Mouse (Mus musculus): ENCODE measurements at regions not wholly inside any gene's neighbourhood (a gene's known extent, or its start where the extent isn't known, plus 50 kb on each side); places are given as distances from the start of the nearest gene placed in this dataset.

DNA sequence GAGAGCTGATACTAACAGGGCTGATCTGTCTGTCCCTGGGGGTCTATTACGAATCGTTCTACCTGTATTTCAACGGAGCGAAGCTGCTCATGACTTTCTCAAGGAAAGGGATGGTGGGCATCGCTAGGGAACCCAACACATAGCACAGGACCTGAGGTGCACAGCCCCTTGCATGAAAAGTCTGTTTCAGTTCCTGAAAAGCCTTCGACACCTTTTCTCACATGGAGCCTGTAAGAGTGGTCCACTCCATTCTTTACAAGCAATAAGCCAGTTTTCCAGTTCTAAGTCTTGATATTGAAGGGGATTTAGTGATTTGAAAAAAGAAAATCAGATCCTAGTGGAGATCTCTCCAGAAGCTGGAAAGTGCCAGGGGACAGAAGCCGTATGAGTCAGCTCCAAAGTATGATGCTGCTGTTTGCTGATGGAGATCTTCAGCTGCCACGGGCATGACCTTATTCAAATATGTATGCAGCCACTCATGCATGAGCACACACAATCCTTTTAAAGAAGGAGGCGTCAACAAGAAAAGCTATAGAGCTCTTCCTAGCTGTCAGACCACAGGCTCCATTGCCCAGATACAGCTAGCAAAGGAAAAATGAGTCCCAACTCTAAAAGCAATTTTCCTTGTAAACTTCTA, 95.5 kb upstream of the 1700016C15Rik start:
- TF ChIP-seq CTCF (IDR thresholded peaks at IDR 0.05; ENCODE audit: low read depth), result no peak
- ATAC-seq (no peak), DNase-seq (no peak)
- 79% methylated on average over 9 of the region's 9 CpGs for WGBS
- Histone ChIP-seq H3K9me3 (ENCODE audit: low read length) (no peaks in the 10 kb centered on the region), H3K4me1 (ENCODE audit: insufficient read depth) (no peaks in the 10 kb centered on the region), H3K4me3 (ENCODE audit: low read depth, low read length) (no peak overlapping the region), H3K36me3 (ENCODE audit: insufficient read depth) (no peaks in the 10 kb centered on the region), H3K9ac (no peak overlapping the region), H3K27me3 (ENCODE audit: insufficient read depth, low read length) (no peaks in the 10 kb centered on the region), H3K4me2 (ENCODE audit: low read depth) (no peak overlapping the region), H3K27ac (ENCODE audit: low read depth, low read length) (no peak overlapping the region)

GRCm38 (mm10) chr1:177637061-177637460, 92.6 kb upstream of the 1700016C15Rik start:
- TF ChIP-seq CTCF (IDR thresholded peaks at IDR 0.05; ENCODE audit: low read depth), result no peak
- no peaks in the 10 kb centered on the region for H3K27me3 ChIP-seq (ENCODE audit: insufficient read depth, low read length)
- no peak overlapping the region for H3K27ac ChIP-seq (ENCODE audit: low read depth, low read length)
- no peak overlapping the region for H3K4me3 ChIP-seq (ENCODE audit: low read depth, low read length)
- no peak overlapping the region for H3K9ac ChIP-seq
- no peaks in the 10 kb centered on the region; the same call in 1 of the 2 replicates for H3K4me1 ChIP-seq (ENCODE audit: insufficient read depth)
- WGBS, result 65% methylated on average over 9 of the region's 9 CpGs
- DNase-seq (no peak), ATAC-seq (no peak)
- no peak overlapping the region for H3K4me2 ChIP-seq (ENCODE audit: low read depth)
- H3K9me3 ChIP-seq (ENCODE audit: low read length), result no peaks in the 10 kb centered on the region
- H3K36me3 ChIP-seq (ENCODE audit: insufficient read depth), result no peaks in the 10 kb centered on the region

- Histone ChIP-seq H3K9me3 (ENCODE audit: low read length) (no peaks in the 10 kb centered on the region), H3K4me1 (ENCODE audit: insufficient read depth) (no peaks in the 10 kb centered on the region; the same call in 1 of the 2 replicates), H3K36me3 (ENCODE audit: insufficient read depth) (no peaks in the 10 kb centered on the region), H3K4me2 (ENCODE audit: low read depth) (no peak overlapping the region), H3K27ac (ENCODE audit: low read depth, low read length) (no peak overlapping the region), H3K9ac (no peak overlapping the region), H3K4me3 (ENCODE audit: low read depth, low read length) (no peak overlapping the region), H3K27me3 (ENCODE audit: insufficient read depth, low read length) (no peaks in the 10 kb centered on the region)
- 94% methylated on average over 10 of the region's 10 CpGs for WGBS
- TF ChIP-seq CTCF (IDR thresholded peaks at IDR 0.05; ENCODE audit: low read depth), result no peak
- ATAC-seq (no peak), DNase-seq (no peak)
Measured at GRCm38 (mm10) chr1:177638381-177638780, 91.2 kb upstream of the 1700016C15Rik start.

- Histone ChIP-seq H3K36me3 (ENCODE audit: insufficient read depth) (no peaks in the 10 kb centered on the region), H3K9me3 (ENCODE audit: low read length) (no peaks in the 10 kb centered on the region), H3K4me1 (ENCODE audit: insufficient read depth) (no peaks in the 10 kb centered on the region; the same call in 1 of the 2 replicates), H3K9ac (peak overlapping the region; percentile 43), H3K27me3 (ENCODE audit: insufficient read depth, low read length) (no peaks in the 10 kb centered on the region), H3K4me2 (ENCODE audit: low read depth) (peak overlapping the region; percentile 45), H3K4me3 (ENCODE audit: low read depth, low read length) (peak overlapping the region; percentile 19), H3K27ac (ENCODE audit: low read depth, low read length) (no peak overlapping the region; the same call in 1 of the 2 replicates)
- peak; percentile 84 for DNase-seq
- whole genome bisulfite sequencing, result 19% methylated on average over 20 of the region's 20 CpGs
- peak; percentile 93 for ATAC-seq
- no peak for TF ChIP-seq CTCF (IDR thresholded peaks at IDR 0.05; ENCODE audit: low read depth)
Measured at GRCm38 (mm10) chr1:177639931-177640846, 89.4 kb upstream of the 1700016C15Rik start.

DNA sequence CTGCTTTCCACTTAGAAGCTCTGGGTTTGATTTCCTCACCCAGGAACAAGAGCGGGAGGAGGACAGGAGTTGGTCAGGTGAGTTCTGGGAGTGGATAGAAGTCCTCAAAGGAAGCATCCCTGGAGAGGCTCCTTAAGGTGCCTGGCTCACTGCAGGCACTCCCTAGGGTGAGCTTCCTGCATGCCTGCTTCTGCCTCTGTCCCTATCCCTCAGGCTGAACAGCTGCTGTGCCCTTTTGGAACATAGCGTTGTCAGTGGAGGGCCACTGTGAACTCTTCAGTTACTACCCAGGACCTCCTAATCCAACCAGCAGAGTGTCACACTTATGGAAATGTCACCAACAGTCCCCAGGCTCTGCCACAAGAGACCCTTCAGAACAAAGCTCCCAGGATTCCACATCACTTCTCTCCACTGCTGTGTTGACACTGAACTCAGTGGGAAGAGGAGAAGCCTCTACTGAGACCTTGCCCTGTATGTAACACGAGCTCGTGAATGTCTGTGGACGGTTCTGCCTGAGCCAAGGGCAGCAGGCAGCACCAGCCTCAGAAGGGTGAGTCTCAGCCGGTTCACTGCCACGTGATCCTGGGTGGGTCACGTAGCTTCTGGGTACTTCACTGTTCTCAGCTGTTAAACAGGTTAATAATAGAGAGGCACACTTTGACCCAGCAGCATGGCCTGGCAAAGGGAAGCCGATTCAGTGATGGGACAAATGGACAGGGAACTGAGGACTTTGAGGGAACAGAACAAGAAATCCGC, 86.7 kb upstream of the 1700016C15Rik start:
- 77% methylated on average over 10 of the region's 10 CpGs for WGBS
- no peaks in the 10 kb centered on the region for H3K36me3 ChIP-seq (ENCODE audit: insufficient read depth)
- no peak overlapping the region for H3K4me3 ChIP-seq (ENCODE audit: low read depth, low read length)
- no peak overlapping the region for H3K9ac ChIP-seq
- DNase-seq (no peak), ATAC-seq (no peak)
- H3K9me3 ChIP-seq (ENCODE audit: low read length), result no peaks in the 10 kb centered on the region
- H3K4me2 ChIP-seq (ENCODE audit: low read depth), result no peak overlapping the region
- H3K27ac ChIP-seq (ENCODE audit: low read depth, low read length), result no peak overlapping the region
- no peaks in the 10 kb centered on the region; the same call in 1 of the 2 replicates for H3K4me1 ChIP-seq (ENCODE audit: insufficient read depth)
- TF ChIP-seq CTCF (IDR thresholded peaks at IDR 0.05; ENCODE audit: low read depth), result no peak
- no peaks in the 10 kb centered on the region for H3K27me3 ChIP-seq (ENCODE audit: insufficient read depth, low read length)

DNA sequence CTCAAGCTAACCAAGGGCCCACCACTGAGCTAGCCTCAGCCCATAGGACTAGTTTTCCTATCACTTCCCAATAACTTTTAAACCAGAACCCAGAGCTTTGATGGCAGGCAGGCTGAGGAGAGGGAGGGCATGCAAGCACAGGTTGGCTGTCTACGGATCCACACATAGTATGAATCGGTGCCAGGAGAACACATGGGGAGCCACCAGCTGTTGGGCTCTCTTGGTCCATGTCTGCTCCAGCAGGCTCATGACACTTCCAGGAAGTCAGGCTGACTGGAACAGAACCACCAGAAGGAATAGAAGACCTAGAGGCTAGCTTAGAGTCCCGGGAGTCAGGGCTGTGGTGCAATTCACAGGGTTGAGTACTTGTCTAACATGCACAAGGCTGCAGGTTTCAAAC, 86.0 kb upstream of the 1700016C15Rik start:
- 72% methylated on average over 3 of the region's 3 CpGs for WGBS

More for the DNA sequence above, 86.0 kb upstream of the 1700016C15Rik start:
- Histone ChIP-seq H3K9ac (no peak overlapping the region), H3K4me2 (ENCODE audit: low read depth) (no peak overlapping the region), H3K9me3 (ENCODE audit: low read length) (no peaks in the 10 kb centered on the region), H3K27me3 (ENCODE audit: insufficient read depth, low read length) (no peaks in the 10 kb centered on the region), H3K27ac (ENCODE audit: low read depth, low read length) (no peak overlapping the region), H3K4me1 (ENCODE audit: insufficient read depth) (no peaks in the 10 kb centered on the region; the same call in 1 of the 2 replicates), H3K4me3 (ENCODE audit: low read depth, low read length) (no peak overlapping the region), H3K36me3 (ENCODE audit: insufficient read depth) (no peaks in the 10 kb centered on the region)
- no peak for TF ChIP-seq CTCF (IDR thresholded peaks at IDR 0.05; ENCODE audit: low read depth)
- ATAC-seq (no peak), DNase-seq (no peak)

All from forebrain, postnatal 0 days (tissue).